Mouse (Mus musculus) testis, postnatal 14 days (tissue): ENCODE data around the gene Rdh9.
A peak's percentile ranks its signal among the peaks of the same experiment; 100 is the strongest.
"Not testable (repeated sequence)": the region's sequence is repeated elsewhere in the genome, so short reads cannot be mapped to it uniquely, and the experiment has no call there.

Experiments
- DNase-seq: peaks from one replicate; pipeline ENCODE4 v3.0.0; 2021; ENCODE audit warnings: low spot score

The Rdh9 gene

GRCm38 (mm10) chr10:127759181-127760110 lies 16.7 kb upstream of the Rdh9 start, which contains the start of the genes Rdh1 and Rdh16f1:
TSS of gene Rdh1 (plus strand) at chr10:127759721.
TSS of gene Rdh16f1 (plus strand) at chr10:127759787.
- DNase-seq: no peak

GRCm38 (mm10) chr10:127762926-127763325 lies 13.3 kb upstream of the Rdh9 start:
- DNase-seq: not testable (repeated sequence)

GRCm38 (mm10) chr10:127763914-127764680 lies 12.1 kb upstream of the Rdh9 start:
- DNase-seq: no peak

- DNase-seq: no peak
These were observed 9.6 kb upstream of the Rdh9 start for GRCm38 (mm10) chr10:127766564-127766963.

- DNase-seq: not testable (repeated sequence)
These were observed 6.1 kb downstream of the Rdh9 start for GRCm38 (mm10) chr10:127782321-127782720.

GRCm38 (mm10) chr10:127785411-127785810 lies 9.2 kb downstream of the Rdh9 start:
- not testable (repeated sequence) for DNase-seq

GRCm38 (mm10) chr10:127799295-127799694 lies 23.1 kb downstream of the Rdh9 start:
- no peak for DNase-seq

- DNase-seq: no peak
These were observed 24.7 kb downstream of the Rdh9 start, which contains the start of gene Rdh16 for GRCm38 (mm10) chr10:127800891-127801290. TSS of gene Rdh16 (plus strand) at chr10:127801152.

- no peak for DNase-seq
These were observed 25.4 kb downstream of the Rdh9 start for GRCm38 (mm10) chr10:127801612-127802011.

GRCm38 (mm10) chr10:127802236-127802635 lies 26.1 kb downstream of the Rdh9 start:
- no peak for DNase-seq

GRCm38 (mm10) chr10:127804416-127804815 lies 28.2 kb downstream of the Rdh9 start:
- no peak for DNase-seq

- no peak for DNase-seq
These were observed 39.7 kb downstream of the Rdh9 start for GRCm38 (mm10) chr10:127815888-127816287.

GRCm38 (mm10) chr10:127817268-127817910 lies 41.2 kb downstream of the Rdh9 start:
- DNase-seq: not testable (repeated sequence)

GRCm38 (mm10) chr10:127821806-127822205 lies 45.6 kb downstream of the Rdh9 start:
- DNase-seq: not testable (repeated sequence)

GRCm38 (mm10) chr10:127825386-127825785 lies 49.2 kb downstream of the Rdh9 start:
- DNase-seq: peak; percentile 18

GRCm38 (mm10) chr10:127829121-127829520 lies 52.9 kb downstream of the Rdh9 start:
- DNase-seq: no peak

GRCm38 (mm10) chr10:127834186-127834585 lies 58.0 kb downstream of the Rdh9 start:
- not testable (repeated sequence) for DNase-seq

GRCm38 (mm10) chr10:127835292-127835691 lies 59.1 kb downstream of the Rdh9 start:
- DNase-seq: no peak

- DNase-seq: not testable (repeated sequence)
These were observed 61.6 kb downstream of the Rdh9 start for GRCm38 (mm10) chr10:127837793-127838192.

GRCm38 (mm10) chr10:127838539-127838938 lies 62.4 kb downstream of the Rdh9 start:
- DNase-seq: no peak

GRCm38 (mm10) chr10:127840776-127841175 lies 64.6 kb downstream of the Rdh9 start:
- no peak for DNase-seq
